Mouse (Mus musculus) ES-E14 (cell line): ENCODE data around the gene Pam.

ENCODE experiments used
- CHD2 ChIP-seq: IDR thresholded peaks from 2 replicates; pipeline ENCODE4 v1.6.1; 2014; ENCODE audit warnings: mild to moderate bottlenecking, low read depth, low read length, inconsistent platforms
- ZNF384 ChIP-seq: IDR thresholded peaks from 2 replicates; pipeline ENCODE4 v1.6.1; 2012; ENCODE audit warnings: low read depth, low read length, inconsistent platforms

DNA sequence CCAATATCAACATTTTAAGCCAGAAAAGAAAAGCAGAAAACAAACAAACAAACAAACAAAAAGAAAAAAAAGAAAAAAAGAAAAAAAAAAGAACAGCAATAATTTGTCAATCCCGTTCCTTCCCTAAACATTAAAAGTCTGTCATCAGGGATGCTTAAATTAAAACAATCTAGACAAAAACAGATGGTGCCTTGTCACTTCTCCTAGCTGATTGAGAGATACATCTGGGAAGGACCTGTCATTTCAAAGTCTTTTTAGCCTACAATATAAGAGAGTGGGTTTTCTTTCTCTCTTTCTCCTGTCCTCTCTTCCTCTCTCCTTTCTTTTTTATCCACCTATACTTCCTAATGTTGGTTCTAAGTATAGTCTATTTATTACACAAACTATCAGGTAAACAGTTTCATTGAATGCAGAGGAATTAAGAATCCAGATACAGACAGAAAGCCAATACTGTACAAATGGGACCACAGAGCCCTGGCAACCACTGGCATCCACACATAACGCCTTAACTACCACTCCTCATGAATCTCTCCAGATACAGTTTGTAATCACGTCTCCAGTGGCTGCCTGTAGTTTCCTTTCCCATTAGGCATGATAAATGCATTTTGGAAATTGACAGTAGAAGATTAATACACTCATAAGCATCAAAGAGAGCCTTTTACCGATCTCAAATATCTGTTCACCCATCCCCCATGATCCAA lies 151.4 kb downstream of the Pam start:
- TF ChIP-seq CHD2 (no peak), ZNF384 (no peak)
